Mouse (Mus musculus) small intestine, adult 2 months (tissue): ENCODE data around the gene Gsap.

Experiments used
- CTCF ChIP-seq: fragments of 200-500 bp; IDR thresholded peaks from 2 replicates; pipeline ENCODE4 v1.5.1; 2012; ENCODE audit warnings: low read depth, mild to moderate bottlenecking, control low read depth, inconsistent platforms, low read length, moderate library complexity, mixed read lengths; ENCODE audit not compliant: insufficient replicate concordance, insufficient read length; ENCODE audit errors: extremely low read depth
- POLR2A ChIP-seq: fragments of 200-500 bp; IDR thresholded peaks from 2 replicates; pipeline ENCODE4 v1.6.1; 2012; ENCODE audit warnings: low read depth, mild to moderate bottlenecking, control low read depth, inconsistent platforms, low read length, moderate library complexity

DNA sequence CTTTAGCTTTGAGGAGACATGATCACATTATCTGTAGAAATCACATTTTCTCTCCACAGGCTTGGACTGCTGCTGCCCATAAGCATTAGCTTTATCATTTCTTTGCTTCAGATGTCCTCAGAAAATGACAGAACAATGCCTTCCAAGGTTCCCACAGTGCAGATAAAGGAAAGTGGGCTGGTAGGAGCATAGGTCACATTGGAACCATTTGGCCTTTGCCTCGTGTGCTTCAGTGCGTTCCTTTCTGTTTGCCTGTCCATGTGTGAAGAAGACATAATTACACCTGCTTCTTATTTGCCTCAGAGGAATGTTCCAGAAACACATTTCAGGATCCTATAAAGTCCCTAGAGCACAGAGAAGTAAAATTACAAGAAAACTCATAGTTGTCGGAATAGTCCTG, 16.7 kb upstream of the Gsap start:
- TF ChIP-seq POLR2A = no peak
- TF ChIP-seq CTCF = no peak
